Mouse (Mus musculus): ENCODE measurements around the gene Tgm2.

Gene Tgm2

DNA sequence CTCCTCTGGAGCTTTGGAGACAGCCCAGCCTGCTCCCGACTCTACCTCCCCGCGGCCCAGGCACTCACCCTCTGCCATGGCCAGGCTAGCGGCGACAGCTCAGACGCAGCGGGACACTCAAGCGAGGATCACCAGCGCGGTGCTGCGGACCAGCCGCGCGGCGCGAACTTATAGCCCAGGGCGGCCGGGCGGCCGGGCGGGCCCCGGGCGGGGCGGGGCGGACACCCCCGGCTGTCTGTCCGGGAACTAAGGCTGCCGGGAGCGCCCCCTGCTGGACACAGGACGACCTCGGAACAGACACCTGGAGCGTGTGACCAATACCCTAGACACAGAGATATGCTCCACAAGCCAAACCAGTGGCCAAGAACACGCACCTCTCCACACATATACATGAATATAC, at the start of gene Tgm2:
Gene Tgm2, minus strand, starts transcription at position 214 of the 400 bp plus-strand sequence.
- DNase-seq (ENCODE audit: low read depth, low spot score): peak; percentile 90

DNA sequence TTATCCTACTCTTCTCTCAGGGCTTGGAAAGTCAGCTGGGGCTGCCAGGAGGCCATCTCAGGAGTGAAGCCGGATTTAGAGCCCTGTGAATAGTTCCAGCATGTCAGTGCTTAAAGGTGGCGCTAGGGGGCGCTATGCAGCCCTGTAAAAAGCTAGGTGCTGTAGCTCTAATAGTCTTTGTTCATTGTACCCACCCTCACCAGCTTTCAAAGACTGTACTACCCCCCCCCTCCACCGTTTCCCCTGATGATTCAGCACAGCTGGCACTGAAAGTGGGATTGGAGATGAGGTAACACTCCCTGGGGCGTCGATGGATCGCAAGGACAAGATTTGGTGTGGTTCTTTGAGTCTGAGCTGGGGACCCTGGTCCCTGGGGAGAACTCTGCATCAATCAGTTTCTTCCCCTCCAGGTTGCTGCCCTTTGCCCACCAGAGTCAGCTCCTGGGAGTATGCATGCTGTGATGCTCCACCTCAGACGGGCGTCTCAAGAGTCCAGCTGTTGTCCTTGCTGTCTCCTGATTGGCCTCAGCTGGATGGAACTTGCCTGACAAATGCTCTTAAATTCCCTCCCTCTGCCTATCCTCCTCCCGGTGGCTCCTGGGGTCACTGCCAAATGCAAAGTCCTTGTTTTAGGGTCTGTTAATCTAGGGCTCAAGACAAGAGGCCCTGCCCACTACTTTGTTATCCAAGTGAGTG, 48.9 kb upstream of the Tgm2 start:
- DNase-seq (ENCODE audit: low read depth, low spot score): peak; percentile 87

DNA sequence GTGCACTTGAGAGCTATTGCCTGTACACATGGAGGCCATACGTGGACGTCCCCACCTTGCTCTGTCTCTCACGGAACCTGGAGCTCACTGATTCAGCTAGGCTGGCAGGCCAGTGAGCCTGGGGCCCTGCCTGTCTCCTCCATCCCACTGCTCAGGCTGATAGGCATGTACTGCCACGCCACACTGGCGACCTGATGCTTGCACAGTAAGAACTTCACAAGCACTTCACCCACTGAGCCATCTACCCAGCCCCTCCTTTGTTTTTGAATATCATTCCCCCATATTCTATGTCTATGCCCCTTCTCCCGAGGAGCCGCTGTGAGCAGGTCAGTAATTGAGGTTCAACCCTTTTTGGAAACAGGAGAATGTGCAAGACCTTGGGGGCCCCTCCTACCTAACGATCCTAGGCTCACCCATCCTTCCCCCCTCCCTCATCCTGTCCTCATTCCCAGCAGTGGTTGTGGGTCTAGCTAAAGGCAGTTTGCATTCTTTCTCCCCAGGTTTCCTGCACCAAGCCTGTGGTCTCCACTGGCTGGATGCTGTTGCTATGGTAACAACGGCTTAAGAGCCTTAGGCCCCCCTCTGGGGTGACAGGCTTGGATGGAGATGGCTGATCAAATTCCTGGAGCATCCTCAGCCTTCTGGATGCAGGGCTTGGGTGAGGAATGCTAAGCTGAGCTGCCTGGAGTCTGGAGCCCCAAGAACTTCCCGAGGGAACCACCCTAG, 47.5 kb upstream of the Tgm2 start:
- DNase-seq (ENCODE audit: low read depth, low spot score): peak; percentile 26

DNA sequence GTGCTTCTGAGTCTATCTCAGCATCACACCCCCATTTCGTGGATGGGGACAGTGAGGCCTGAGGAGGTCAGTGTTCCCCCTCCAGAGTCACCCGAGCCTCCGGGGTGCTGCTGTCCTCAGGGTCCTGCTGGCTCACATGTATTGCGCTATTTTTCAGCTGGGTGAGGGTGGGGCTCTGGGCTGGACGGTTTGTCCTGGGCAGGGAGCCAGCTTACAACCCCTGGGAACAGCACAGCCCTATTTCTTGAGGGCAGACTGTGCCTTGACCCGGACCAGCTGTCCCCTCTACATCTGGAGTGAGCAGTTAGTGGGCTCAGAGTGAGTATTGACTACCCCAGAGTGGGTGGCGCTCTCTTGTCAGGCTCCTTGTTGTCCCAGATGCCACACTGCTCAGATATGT, 44.9 kb upstream of the Tgm2 start:
- no peak for DNase-seq (ENCODE audit: low read depth, low spot score)

DNA sequence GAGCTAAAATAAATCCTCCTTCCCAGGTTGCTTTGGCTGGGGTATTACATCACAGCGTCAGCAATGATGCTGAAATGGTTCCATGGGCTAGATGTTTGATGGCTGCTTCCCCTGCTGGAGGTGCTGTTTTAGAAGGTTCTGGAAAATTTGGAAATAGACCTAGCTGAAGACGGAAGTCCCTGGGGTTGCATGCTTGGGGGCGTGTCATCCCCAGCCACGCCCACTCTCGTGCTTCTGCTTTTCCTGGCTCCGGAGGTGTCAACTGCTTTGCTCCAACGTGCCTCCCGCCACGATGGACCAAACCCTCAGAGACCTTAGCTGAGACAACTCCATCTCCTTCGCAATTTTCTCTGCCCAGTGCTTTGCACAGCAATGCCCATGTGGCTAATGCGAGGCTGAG, 43.2 kb upstream of the Tgm2 start:
- DNase-seq (ENCODE audit: low read depth, low spot score): peak; percentile 75

DNA sequence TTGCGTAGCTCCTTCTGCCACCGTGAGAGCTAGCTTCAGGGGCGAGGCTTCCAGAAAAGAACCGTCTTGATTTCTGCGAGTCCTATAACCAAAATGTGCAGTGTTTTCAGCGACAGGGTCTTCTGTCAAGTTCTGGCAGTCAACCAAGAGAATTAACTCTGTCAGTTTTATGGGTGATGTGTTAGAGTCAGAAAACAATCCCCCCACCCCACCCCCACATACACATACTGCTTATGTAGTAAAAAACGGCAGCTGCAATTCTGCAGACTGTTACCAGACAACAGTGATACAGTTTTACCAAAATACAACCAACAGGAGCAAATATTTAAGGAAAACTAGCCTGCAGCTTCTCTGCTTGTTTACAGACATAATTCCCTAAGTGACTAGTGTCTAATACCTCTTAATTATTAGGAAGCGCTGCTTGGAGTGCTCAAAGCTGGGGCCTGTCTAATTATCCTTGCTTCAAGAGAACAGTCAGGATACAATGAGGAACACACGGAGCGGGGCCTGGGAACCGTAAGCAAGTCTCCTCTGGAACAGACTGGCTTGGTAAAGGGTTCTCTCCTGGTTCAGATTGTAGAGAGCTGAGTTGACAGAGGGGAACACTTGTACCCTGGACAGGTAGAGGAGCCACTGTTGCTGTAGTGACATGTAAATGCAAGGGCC, 40.1 kb upstream of the Tgm2 start:
- DNase-seq (ENCODE audit: low read depth, low spot score): no peak

DNA sequence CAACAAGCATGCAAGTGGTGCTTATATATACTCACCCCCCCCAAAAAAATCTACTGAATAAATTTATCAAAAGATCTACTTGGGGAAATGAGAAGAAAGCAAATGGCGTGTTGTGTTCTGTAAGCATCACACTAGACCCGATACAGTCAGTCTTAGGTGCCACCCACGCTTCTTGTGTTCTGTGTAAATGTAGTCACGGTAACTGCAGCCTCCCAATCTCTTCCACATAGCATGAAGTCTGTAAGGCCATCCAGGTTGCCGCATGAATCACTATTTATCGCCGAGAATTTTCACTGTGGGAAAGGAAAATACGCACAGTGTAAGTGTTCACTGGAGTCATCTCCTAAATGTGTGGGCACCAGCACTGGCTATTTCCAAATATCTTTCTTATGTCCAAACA, 37.0 kb upstream of the Tgm2 start:
- DNase-seq (ENCODE audit: low read depth, low spot score): no peak

DNA sequence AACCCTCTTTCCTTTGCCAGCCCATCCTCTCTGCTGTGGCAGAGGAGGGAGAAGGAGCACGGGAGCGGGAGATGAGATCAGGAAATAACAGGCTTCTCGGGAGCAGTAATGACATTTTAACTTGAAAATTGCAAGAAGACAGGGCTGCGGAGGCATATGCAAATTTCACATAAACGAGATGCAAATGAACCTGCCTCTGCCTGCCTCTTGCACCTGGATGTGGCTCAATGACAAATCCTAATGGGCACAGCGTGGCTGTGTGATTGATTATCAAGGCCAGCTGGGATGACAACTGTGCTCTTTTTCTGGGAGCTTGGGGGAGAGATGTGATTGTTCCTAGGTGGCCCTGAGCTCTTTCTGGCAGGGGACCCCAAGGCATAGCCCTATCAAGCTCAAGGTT, 35.7 kb upstream of the Tgm2 start:
- peak; percentile 22 for DNase-seq (ENCODE audit: low read depth, low spot score)

DNA sequence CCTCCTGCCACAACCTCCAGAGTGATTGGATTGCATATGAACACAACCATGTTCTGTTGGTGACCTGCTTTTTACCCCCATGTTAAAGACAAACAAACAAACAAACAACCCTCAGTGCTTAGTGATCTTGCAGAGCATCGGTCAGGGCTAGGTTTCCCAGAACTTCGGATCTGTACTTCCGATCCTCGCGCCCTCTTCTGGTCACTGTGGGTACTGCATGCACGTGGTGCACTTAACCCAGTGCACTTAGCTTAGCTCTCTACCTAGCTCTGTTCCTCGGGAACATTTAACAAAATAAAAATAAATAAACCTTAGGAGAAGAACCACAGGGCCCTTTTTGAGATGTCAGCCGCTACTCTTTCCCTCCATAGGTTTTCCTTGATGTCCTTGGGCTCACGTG, 34.6 kb upstream of the Tgm2 start:
- peak; percentile 91 for DNase-seq (ENCODE audit: low read depth, low spot score)

DNA sequence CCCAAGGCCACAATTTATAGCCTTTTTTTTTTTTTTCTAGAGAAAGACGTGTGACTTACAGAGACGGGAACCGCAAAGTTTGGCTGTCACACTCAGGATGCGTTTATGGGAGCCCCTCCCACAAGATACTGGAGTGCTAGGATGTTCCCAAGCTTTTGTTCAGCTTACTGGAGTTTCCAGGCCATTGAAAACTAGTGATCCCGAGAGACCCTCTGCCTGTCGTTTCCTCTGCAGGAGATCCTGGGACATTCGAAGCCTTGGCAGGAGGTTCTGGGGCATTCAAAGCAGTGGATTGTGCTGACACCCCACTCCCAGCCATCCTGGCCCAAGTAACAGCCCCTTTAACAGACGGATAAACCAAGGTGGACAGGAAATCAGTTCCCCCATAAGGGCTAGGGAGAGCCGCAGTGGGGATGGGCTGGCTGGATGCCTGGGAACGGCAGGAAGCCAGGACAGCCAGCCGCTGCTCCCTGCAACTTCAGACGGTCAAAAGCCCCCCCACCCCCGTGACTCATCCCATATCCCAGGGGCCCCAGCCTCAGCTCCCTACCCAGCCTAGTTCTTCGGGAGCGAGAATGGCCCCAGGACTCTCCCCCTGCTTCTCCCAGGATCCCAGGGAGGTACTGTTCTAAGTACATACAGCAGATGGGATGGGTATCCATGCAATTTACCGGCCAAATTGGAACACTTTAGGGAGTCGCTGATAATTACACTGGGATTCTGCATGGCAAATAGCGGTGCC, 33.3 kb upstream of the Tgm2 start:
- no peak for DNase-seq (ENCODE audit: low read depth, low spot score)

DNA sequence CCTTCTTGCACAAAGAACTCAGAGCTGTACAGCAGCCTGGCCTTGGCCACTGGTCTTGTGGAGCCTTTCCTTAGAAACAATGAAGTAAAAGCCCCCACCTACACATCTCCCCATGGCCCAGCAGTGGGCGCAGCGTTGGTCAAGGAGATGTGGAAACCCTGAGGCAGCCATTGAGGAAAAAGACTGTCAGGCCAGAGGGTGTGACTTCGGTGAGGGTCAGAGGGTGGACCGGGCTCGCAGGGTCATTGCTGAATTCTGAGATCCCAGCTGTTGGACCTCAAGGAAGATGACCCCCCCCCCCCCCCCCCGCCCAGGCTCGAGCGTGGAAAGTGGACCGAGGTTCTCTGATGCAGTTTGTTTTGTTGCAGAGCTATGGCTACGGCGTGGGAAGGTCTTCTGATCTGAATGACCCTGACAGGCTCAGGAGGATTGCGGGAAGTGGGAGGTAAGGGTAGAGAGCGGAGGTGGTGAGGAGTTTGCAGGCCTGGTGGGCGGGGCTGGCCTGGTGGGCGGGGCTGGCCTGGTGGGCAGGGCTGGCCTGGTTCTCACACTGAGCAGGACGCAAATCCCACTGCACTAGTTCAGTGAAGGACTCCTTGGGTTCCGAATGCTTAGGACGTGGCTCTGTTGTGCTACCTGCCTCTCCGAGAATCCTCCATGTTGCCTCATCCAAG, 32.6 kb upstream of the Tgm2 start:
- DNase-seq (ENCODE audit: low read depth, low spot score): peak; percentile 89

DNA sequence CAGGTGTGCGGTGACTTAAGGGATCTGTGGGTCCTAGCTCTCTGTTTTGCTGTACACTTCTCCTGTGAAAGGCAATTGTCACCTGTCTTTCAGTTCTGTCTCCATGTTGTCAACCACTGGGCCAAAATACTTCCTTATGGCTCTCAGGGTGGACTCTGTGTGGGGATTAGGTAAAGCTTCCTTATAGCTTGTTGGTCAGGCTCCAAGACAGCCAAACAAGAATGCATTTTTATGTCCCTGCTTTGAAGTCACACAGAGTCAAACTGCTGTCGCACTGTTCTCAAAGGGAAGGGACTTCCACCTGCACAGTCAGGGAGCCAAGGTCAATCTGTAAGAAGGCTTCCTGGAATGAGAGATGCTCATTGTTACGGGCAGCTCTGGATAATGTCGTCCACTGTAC, 31.9 kb upstream of the Tgm2 start:
- DNase-seq (ENCODE audit: low read depth, low spot score): peak; percentile 40

DNA sequence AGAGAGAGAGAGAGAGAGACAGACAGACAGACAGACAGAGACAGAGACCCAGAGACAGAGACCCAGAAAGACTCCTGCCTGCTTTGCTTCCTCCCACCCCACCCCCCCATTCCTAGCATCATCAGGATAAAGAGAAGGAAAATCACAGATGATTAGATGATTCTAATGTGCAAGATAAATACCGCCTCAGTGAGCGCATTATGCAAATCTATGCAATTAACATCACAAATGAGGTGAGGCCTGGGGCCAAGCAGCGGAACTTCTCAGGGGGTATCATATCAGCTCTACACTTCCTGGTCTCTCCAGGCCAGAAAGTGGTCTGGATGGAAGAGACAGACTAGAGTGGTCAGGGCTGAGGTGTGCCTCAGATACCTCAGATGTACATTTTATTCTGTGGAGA, 31.3 kb upstream of the Tgm2 start:
- DNase-seq (ENCODE audit: low read depth, low spot score): peak; percentile 77

DNA sequence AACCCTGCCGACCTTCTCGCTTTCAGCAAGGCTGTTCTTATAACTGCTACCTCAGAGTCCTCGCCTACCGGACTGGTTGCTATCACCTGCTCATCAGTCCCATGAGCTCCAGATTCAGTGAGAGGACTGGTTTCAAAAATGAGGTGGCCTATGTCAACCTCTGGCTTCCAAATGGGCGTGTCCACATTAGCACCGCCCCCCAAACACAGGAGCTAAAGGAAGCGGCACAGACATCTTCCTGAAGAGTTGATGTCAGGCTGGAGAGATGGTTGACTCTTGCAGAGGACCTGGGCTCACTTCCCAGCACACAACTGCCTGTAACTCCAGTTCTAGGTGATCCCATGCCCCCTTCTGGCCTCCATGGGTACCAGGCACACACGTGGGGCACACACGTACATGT, 30.5 kb upstream of the Tgm2 start:
- peak; percentile 72 for DNase-seq (ENCODE audit: low read depth, low spot score)

DNA sequence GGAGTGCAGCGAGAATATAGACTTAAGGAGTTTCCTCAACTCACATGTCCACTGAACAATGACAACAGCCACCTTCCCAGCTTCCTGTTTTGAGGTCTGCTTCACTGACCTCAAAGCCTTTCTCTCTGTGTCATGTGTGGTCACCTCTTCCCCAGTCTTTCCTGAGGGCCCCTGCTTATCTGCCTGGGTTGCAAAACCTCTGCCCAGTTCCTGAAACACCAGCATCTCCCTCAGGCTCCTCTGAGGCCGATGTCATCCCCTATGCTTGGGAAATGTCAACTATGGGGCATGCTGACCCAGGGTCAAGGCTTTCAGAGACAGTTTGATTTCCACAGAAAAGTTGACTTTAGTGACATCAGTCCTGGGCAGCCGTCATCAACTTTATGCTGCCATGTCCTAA, 29.2 kb upstream of the Tgm2 start:
- DNase-seq (ENCODE audit: low read depth, low spot score): no peak

DNA sequence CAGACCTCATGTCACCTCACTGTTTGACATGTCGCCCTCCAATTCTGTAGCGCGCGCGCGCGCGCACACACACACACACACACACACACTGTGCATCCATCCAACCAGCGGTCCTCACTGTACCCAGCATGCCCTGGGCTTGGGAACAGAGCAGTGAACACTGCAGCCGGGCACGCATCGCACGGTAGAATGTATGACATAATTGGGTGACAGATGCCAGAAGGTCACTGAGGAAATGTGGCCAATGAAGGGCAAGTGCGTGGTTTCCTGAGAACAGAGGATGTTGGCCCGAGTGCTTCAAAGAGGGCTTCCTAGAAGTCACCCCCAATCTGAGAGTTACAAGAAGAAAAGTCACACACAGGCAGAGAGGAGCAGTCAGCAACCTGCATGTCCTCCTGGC, 28.7 kb upstream of the Tgm2 start:
- no peak for DNase-seq (ENCODE audit: low read depth, low spot score)

DNA sequence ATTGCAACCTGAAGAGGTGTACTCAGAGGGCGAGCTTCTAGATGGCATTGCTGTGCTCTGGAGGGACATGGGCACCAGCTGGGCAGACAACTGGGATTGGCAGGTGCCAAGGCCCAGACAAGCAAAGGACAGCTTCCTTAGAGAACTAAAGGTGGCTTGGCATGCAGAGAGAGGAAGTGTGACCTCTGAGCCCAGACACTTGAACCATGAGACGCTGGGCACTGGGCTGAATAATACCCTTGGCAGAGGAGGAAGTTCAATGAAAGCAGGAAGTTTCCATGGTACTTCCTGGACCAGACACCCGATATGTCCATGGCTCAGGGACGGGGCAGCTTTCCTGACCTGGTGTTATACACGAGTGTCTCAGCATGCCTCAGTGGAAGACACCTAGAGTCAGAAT, 28.2 kb upstream of the Tgm2 start:
- DNase-seq (ENCODE audit: low read depth, low spot score): no peak

DNA sequence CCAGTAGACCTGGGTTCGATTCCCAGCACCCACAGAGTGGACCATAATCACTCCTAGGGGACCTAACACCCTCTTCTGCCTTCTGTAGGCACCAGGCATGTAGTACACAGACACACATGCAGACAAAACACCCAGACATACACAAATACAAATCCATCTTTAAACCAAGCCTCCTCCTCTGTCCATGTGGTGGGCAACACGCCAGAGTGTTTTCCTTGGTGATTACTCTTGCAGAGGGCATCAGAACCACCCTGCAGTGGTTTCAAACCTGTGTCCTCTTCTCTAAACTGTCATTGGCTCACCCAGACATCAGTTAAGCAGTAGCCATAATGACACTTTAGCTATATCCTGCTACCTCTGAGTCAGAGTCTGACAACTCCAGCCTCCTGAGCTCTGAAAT, 24.2 kb upstream of the Tgm2 start:
- DNase-seq (ENCODE audit: low read depth, low spot score): no peak

DNA sequence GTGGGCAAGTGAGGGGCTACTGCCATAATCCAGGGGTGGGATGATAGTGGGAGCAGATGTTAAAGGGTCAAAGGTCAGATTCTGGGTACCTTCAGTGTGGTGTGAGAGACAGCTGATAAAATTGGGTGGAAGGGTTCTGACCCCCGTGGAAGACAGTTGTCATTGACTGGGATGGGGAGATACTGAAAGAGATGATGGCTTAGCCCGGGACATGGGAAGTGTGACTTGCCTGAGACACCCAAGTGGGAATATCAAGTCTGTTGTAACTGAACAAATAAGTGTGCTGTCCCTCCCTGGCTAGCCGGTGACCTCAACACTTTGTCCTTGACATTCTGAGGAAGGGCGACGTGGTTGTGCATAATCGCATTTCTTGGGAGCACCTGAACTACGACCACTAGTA, 23.5 kb upstream of the Tgm2 start:
- no peak for DNase-seq (ENCODE audit: low read depth, low spot score)

DNA sequence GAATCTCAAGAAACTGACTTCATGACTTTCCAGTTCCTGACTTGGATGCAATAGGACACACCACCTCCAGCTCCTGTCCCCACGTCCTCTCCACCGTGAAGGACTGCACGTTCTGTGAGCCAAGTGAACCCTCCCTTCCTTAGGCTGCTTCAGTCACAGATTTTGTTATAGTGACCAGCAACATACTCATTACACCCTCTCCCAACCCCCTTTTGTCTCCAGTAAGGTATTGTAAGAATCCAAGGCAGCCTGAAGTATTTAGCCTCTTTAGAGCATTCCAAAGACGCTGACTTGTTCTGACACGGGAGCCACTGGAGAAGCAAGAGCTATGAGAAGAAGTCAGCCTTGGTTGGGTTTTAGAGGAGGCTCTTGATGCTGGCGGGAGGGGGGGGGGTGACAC, 23.1 kb upstream of the Tgm2 start:
- no peak for DNase-seq (ENCODE audit: low read depth, low spot score)

DNA sequence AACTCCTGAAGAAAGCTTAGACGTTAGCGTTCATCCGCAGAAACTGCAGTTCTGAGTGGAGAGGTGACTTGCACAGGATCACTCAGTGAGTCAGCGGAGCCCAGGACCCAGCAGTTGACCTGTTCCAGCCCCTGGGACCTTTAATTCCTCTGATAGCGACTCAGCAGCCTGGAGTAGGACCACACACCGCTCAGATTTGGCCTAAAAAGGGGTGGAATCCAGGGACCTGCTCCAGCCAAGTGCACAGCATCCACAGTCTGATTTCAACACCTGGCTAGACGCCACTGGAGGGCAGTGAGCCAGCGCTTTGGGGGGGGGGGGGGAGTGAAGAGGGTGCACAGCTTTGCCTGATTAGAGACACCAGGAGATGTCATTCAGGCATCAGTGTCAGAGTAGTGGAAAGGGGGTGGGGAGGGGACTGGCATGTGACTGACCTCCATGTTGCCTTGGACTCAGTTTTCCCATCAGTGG, 22.5 kb upstream of the Tgm2 start:
- no peak for DNase-seq (ENCODE audit: low read depth, low spot score)
